Mouse (Mus musculus) liver, adult 2 months (tissue): ENCODE data around the gene F2rl1. TPM values are rescaled to one million over a fixed set of nuclear protein-coding genes. Genes with fewer than 3 reads are reported as not detected.

Experiments
- DNase-seq: peaks from one replicate; pipeline ENCODE4 v3.0.0-alpha.2; 2011; ENCODE audit warnings: low read depth, low spot score; ENCODE audit errors: extremely low read depth
- H3K27ac ChIP-seq: fragments of 200-500 bp; replicated peaks from 2 replicates; pipeline ENCODE4 v1.5.1; 2012; ENCODE audit warnings: low read depth, mild to moderate bottlenecking, control low read depth, inconsistent platforms, low read length; ENCODE audit not compliant: insufficient read depth
- H3K27me3 ChIP-seq: fragments of 200-500 bp; 2 replicates; pipeline ENCODE4 v1.6.1; 2012; ENCODE audit warnings: mild to moderate bottlenecking, moderate library complexity, low read length, inconsistent platforms; ENCODE audit not compliant: control insufficient read depth, insufficient read depth
- H3K36me3 ChIP-seq: fragments of 200-500 bp; 2 replicates; pipeline ENCODE4 v1.6.1; 2012; ENCODE audit warnings: low read length, inconsistent platforms; ENCODE audit not compliant: control insufficient read depth, insufficient read depth
- H3K4me1 ChIP-seq: fragments of 200-500 bp; 2 replicates; pipeline ENCODE4 v1.6.1; 2011; ENCODE audit warnings: low read length; ENCODE audit not compliant: control insufficient read depth, insufficient read depth
- H3K4me3 ChIP-seq: fragments of 200-500 bp; 2 replicates; pipeline ENCODE4 v1.5.1; 2011; ENCODE audit warnings: low read depth, mild to moderate bottlenecking, control low read depth, low read length, moderate library complexity; ENCODE audit not compliant: insufficient read depth
- H3K79me2 ChIP-seq: fragments of 200-500 bp; 2 replicates; pipeline ENCODE4 v1.6.1; 2012; ENCODE audit warnings: inconsistent platforms, mild to moderate bottlenecking, low read length, moderate library complexity; ENCODE audit not compliant: control insufficient read depth, insufficient read depth
- H3K9ac ChIP-seq: fragments of 200-500 bp; 2 replicates; pipeline ENCODE4 v1.6.1; 2012; ENCODE audit warnings: low read depth, mild to moderate bottlenecking, control low read depth, inconsistent platforms, low read length
- CTCF ChIP-seq: fragments of 200-500 bp; IDR thresholded peaks from 2 replicates; pipeline ENCODE4 v1.5.1; 2011; ENCODE audit warnings: low read depth, low read length, control low read depth
- POLR2A ChIP-seq: fragments of 200-500 bp; IDR thresholded peaks from 2 replicates; pipeline ENCODE4 v1.6.1; 2011; ENCODE audit warnings: low read length, control low read depth; ENCODE audit not compliant: insufficient read depth; ENCODE audit errors: extremely low read depth
- WGBS: fragments of 180-500 bp; shearing (Covaris S2); methylation state at CpG from one replicate; pipeline ENCODE4 v1.1.7; 2018; 5-methylcytosine and 5-hydroxymethylcytosine counted together
- polyA plus RNA-seq: library from polyadenylated mRNA; depleted of rRNA; stranded (reverse); fragments of >200 nt; gene quantifications from 2 replicates; pipeline ENCODE4 v1.2.3, GENCODE M21; 2012
- total RNA-seq: library from RNA; depleted of rRNA; stranded (reverse); fragments of >200 nt; gene quantifications from 2 replicates; pipeline ENCODE4 v1.2.3, GENCODE M21; 2014

F2rl1 gene
- total and polyA plus RNA-seq, 2 experiments = 0.18 to 0.24 TPM

GRCm38 (mm10) chr13:95548291-95548789 lies 23.3 kb upstream of the F2rl1 start:
- Histone ChIP-seq H3K4me1 (no peaks in the 10 kb centered on the region), H3K27ac (no peak overlapping the region), H3K9ac (no peak overlapping the region), H3K4me3 (no peak overlapping the region; the same call in 1 of the 2 replicates), H3K79me2 (no peaks in the 10 kb centered on the region), H3K27me3 (no peaks in the 10 kb centered on the region), H3K36me3 (no peaks in the 10 kb centered on the region)
- WGBS = 66% methylated on average over 20 of the region's 20 CpGs
- TF ChIP-seq CTCF (no peak), POLR2A (no peak)
- no peak for DNase-seq

GRCm38 (mm10) chr13:95547090-95547611 lies 22.1 kb upstream of the F2rl1 start:
- Histone ChIP-seq H3K4me3 (no peak overlapping the region), H3K36me3 (no peaks in the 10 kb centered on the region), H3K27ac (no peak overlapping the region), H3K9ac (no peak overlapping the region), H3K79me2 (no peaks in the 10 kb centered on the region), H3K27me3 (no peaks in the 10 kb centered on the region), H3K4me1 (no peaks in the 10 kb centered on the region)
- 78% methylated on average over 12 of the region's 12 CpGs for WGBS
- no peak for DNase-seq
- TF ChIP-seq CTCF = no peak
- no peak for TF ChIP-seq POLR2A

- no peak overlapping the region for H3K9ac ChIP-seq
- WGBS = 50% methylated on average over 6 of the region's 6 CpGs
- H3K27ac ChIP-seq = no peak overlapping the region
- H3K27me3 ChIP-seq = no peaks in the 10 kb centered on the region
- H3K79me2 ChIP-seq = no peaks in the 10 kb centered on the region
- H3K36me3 ChIP-seq = no peaks in the 10 kb centered on the region
- TF ChIP-seq CTCF (no peak), POLR2A (no peak)
- no peak overlapping the region for H3K4me3 ChIP-seq
- no peaks in the 10 kb centered on the region for H3K4me1 ChIP-seq
- DNase-seq = no peak
These were observed 21.2 kb upstream of the F2rl1 start for GRCm38 (mm10) chr13:95546251-95546650.

GRCm38 (mm10) chr13:95545729-95546186 lies 20.7 kb upstream of the F2rl1 start:
- no peak overlapping the region for H3K27ac ChIP-seq
- WGBS = 79% methylated on average over 7 of the region's 7 CpGs
- no peaks in the 10 kb centered on the region for H3K4me1 ChIP-seq
- H3K36me3 ChIP-seq = no peaks in the 10 kb centered on the region
- TF ChIP-seq CTCF = no peak
- no peak for TF ChIP-seq POLR2A
- no peaks in the 10 kb centered on the region for H3K79me2 ChIP-seq
- no peak for DNase-seq
- H3K27me3 ChIP-seq = no peaks in the 10 kb centered on the region
- H3K9ac ChIP-seq = no peak overlapping the region
- no peak overlapping the region for H3K4me3 ChIP-seq

- Histone ChIP-seq H3K9ac (no peak overlapping the region), H3K4me1 (no peaks in the 10 kb centered on the region), H3K4me3 (no peak overlapping the region), H3K79me2 (no peaks in the 10 kb centered on the region), H3K36me3 (no peaks in the 10 kb centered on the region), H3K27me3 (no peaks in the 10 kb centered on the region), H3K27ac (no peak overlapping the region)
- DNase-seq = no peak
- no peak for TF ChIP-seq CTCF
- TF ChIP-seq POLR2A = no peak
- 78% methylated on average over 5 of the region's 5 CpGs for WGBS
These were observed 13.0 kb upstream of the F2rl1 start for GRCm38 (mm10) chr13:95538021-95538420.

GRCm38 (mm10) chr13:95536117-95536493 lies 11.1 kb upstream of the F2rl1 start:
- 69% methylated on average over 5 of the region's 5 CpGs for WGBS
- no peaks in the 10 kb centered on the region for H3K36me3 ChIP-seq
- TF ChIP-seq CTCF (no peak), POLR2A (no peak)
- H3K4me1 ChIP-seq = peaks cover 5% of the 10 kb centered on the region
- H3K27me3 ChIP-seq = no peaks in the 10 kb centered on the region
- H3K4me3 ChIP-seq = no peak overlapping the region
- no peaks in the 10 kb centered on the region for H3K79me2 ChIP-seq
- DNase-seq = no peak
- no peak overlapping the region for H3K9ac ChIP-seq
- no peak overlapping the region for H3K27ac ChIP-seq
